Mouse (Mus musculus) stomach, embryonic 14.5 days (tissue): ENCODE measurements around the gene Olfr1389. TPM values are rescaled to one million over a fixed set of nuclear protein-coding genes. Genes with fewer than 3 reads are reported as not detected.
"Not testable (repeated sequence)": the region's sequence is repeated elsewhere in the genome, so short reads cannot be mapped to it uniquely, and the experiment has no call there.

Experiments used
- ATAC-seq: fragments of 200-750 bp; cut with Nextera tagmentation; 2 replicates; pipeline ENCODE4 v1.8.0; 2017; ENCODE audit warnings: low read depth, moderate TSS enrichment; ENCODE audit not compliant: insufficient number of reproducible peaks, insufficient read depth, low FRiP score
- H3K27ac ChIP-seq: fragments of 300-500 bp; sonication (generic); 2 replicates; pipeline ENCODE4 v1.5.1; 2014; ENCODE audit warnings: mild to moderate bottlenecking, low read length, moderate library complexity, mixed read lengths
- H3K27me3 ChIP-seq: fragments of 300-500 bp; sonication (generic); 2 replicates; pipeline ENCODE4 v1.6.1; 2014; ENCODE audit warnings: low read length, control low read depth, mixed read lengths; ENCODE audit not compliant: control insufficient read depth, insufficient read depth
- H3K36me3 ChIP-seq: fragments of 300-500 bp; sonication (generic); 2 replicates; pipeline ENCODE4 v1.6.1; 2014; ENCODE audit warnings: mild to moderate bottlenecking, control low read depth, low read length, moderate library complexity, mixed read lengths; ENCODE audit not compliant: control insufficient read depth, insufficient read depth
- H3K4me1 ChIP-seq: fragments of 300-500 bp; sonication (generic); 2 replicates; pipeline ENCODE4 v1.6.1; 2014; ENCODE audit warnings: low read length, control low read depth, mixed read lengths; ENCODE audit not compliant: control insufficient read depth, insufficient read depth
- H3K4me2 ChIP-seq: fragments of 300-500 bp; sonication (generic); replicated peaks from 2 replicates; pipeline ENCODE4 v1.6.1; 2014; ENCODE audit warnings: low read depth, low read length, control low read depth
- H3K4me3 ChIP-seq: fragments of 300-500 bp; sonication (generic); 2 replicates; pipeline ENCODE4 v1.5.1; 2014; ENCODE audit warnings: low read depth, low read length, control low read depth
- H3K9ac ChIP-seq: fragments of 300-500 bp; sonication (generic); replicated peaks from 2 replicates; pipeline ENCODE4 v1.6.1; 2014; ENCODE audit warnings: low read depth, mild to moderate bottlenecking, control low read depth, low read length, moderate library complexity, mixed read lengths
- H3K9me3 ChIP-seq: fragments of 300-500 bp; sonication (generic); 2 replicates; pipeline ENCODE4 v1.6.1; 2016; ENCODE audit warnings: low read depth, low read length, control low read depth; ENCODE audit not compliant: control insufficient read depth
- WGBS: fragments of 180-500 bp; shearing (Covaris S2); extraction: QIAGEN DNeasy Blood & Tissue Kit; methylation state at CpG from one replicate; pipeline ENCODE4 v1.1.7; 2014; 5-methylcytosine and 5-hydroxymethylcytosine counted together
- polyA plus RNA-seq: library from polyadenylated mRNA; unstranded; fragments of >200 nt; fragmentation: Nextera tagmentation; extraction: Ambion mirVana; gene quantifications from 2 replicates; pipeline ENCODE4 v1.2.1, GENCODE M21; 2014

Gene Olfr1389
- not detected in 2 replicates for polyA plus RNA-seq

DNA sequence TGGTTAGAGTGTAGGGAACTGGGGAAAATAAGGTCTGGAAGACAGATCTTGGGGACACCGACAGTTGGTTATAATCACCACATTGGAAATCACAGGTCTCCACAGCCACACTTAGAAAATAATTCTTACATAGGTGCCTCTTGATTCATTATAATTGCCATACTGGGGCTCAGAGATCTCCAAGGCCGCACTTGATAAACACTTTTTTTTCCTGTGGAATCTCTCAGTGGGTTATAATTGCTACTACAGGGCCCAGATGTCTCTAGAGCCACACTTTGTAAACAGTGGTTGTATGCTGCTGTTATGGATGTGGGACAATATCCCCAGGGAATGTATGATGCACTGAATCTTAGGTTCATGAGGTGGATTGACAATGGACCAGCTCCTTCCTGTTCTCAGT is at the start of gene Olfr1389:
Gene Olfr1389 (plus strand): TSS at position 301 of the 400 bp plus-strand sequence.
- H3K4me2 ChIP-seq = no peak within 1 kb of the TSS
- H3K27me3 ChIP-seq = no peaks in the 10 kb centered on the region
- 87% methylated on average over 2 of the region's 2 CpGs for WGBS
- no peak within 1 kb of the TSS for H3K4me3 ChIP-seq
- H3K9me3 ChIP-seq = no peaks in the 10 kb centered on the region
- no peak within 1 kb of the TSS for H3K9ac ChIP-seq
- ATAC-seq = no peak
- H3K27ac ChIP-seq = no peak within 1 kb of the TSS
- no peaks in the 10 kb centered on the region for H3K36me3 ChIP-seq
- no peaks in the 10 kb centered on the region for H3K4me1 ChIP-seq

DNA sequence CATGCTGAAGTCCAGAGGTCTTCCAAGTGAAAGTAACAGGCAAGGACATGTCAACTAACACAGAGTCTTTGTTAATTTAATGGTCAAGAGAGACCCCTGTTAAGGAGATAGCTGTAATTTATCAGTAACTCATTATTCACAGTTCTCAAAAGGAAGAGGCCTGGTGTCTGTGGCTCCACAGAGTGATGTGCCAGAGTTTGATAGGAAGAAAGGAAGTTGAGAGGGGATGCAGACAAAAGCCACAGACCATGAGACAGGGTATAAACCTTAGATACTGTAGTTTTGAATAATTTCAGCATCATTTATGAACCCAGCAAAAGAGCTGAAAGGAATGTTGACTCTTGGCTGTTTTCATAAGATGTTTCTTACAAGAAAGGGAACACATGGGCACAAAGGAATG is 39.7 kb upstream of the Olfr1389 start:
- no peak overlapping the region for H3K9ac ChIP-seq
- no peak overlapping the region for H3K4me2 ChIP-seq
- no peaks in the 10 kb centered on the region for H3K9me3 ChIP-seq
- H3K27ac ChIP-seq = no peak overlapping the region
- H3K27me3 ChIP-seq = no peaks in the 10 kb centered on the region
- no peak overlapping the region for H3K4me3 ChIP-seq
- no peak for ATAC-seq
- no peaks in the 10 kb centered on the region for H3K4me1 ChIP-seq
- no peaks in the 10 kb centered on the region for H3K36me3 ChIP-seq

DNA sequence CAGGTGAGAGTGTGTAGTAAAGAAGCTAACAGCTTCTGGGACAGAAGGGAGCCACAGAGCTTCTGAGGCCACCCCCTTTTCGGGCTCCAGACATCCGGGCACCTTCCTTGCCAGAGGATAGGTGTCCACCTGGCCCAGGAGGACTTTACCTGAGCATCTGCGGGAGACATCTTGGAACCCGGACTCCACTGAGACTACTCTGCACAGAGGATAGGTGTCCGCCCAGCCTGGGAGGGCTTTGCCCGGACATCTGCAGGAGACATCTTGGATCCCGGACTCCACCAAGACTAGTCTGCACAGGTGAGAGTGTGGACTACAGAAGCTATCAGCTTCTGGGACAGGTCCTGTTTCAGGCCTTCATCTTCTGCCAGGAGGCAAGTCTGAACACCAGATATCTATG is 36.7 kb upstream of the Olfr1389 start:
- not testable (repeated sequence) for H3K27me3 ChIP-seq, H3K4me2 ChIP-seq, H3K9ac ChIP-seq, H3K27ac ChIP-seq, H3K36me3 ChIP-seq, H3K9me3 ChIP-seq, H3K4me1 ChIP-seq, H3K4me3 ChIP-seq, ATAC-seq
- WGBS = 94% methylated on average over 7 of the region's 7 CpGs

DNA sequence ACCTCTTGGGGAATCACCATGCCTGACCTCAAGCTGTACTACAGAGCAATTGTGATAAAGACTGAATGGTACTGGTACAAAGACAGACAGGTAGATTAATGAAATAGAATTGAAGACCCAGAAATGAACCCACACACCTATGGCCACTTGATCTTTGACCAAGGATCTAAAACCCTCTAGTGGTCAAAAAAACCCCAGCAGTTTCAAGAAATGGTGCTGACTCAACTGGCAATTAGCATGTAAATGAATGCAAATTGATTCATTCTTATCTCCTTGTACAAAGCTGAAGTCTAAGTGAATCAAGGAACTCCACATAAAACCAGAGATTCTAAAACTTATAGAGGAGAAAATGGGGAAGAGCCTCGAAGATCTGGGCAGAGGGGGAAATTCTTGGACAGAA is 30.2 kb upstream of the Olfr1389 start:
- not testable (repeated sequence) for H3K4me1 ChIP-seq, H3K4me3 ChIP-seq, H3K27me3 ChIP-seq, ATAC-seq, H3K4me2 ChIP-seq, H3K36me3 ChIP-seq, H3K27ac ChIP-seq, H3K9me3 ChIP-seq, H3K9ac ChIP-seq
- 72% methylated on average over 1 of the region's 1 CpGs for WGBS

DNA sequence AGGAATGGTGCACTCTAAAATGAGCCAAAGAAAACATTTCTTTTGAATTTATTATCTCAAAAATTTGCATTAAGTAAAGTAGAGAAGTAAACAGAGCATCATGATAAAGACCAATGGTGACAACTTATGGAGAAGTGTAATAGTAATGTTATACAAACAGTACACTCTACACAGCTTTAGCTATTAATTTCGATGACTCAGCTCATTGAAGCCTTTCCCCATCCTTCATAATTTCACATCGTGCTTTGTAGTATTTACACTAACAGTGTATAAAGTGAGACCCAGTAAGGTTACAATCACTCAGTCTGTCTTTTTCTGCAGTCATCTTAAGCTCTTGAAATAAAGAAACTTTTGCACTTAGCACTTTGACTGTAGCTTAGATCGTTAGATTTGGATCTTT is 16.1 kb upstream of the Olfr1389 start:
- no peak for ATAC-seq

DNA sequence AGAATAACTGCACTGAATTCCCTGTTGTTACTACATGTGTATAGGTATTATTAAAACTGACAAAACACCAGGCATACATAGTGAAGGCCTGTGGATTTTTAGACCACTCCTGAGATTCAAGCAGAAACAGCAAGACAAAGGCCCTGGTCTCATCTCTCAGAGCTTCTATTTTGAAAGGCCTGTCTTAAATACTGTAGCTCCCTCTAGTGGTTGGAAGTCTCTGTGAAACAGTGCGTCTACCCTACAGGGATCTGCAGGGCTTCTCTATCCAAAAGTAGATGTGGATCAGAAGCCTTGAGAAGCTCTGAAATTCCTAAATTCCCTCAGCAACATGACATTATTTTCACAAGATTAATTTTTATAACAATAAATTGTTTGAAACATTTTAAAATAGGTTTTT is 12.3 kb upstream of the Olfr1389 start:
- H3K27me3 ChIP-seq = no peaks in the 10 kb centered on the region
- no peak for ATAC-seq
- no peaks in the 10 kb centered on the region for H3K4me1 ChIP-seq

More for the DNA sequence above, 16.1 kb upstream of the Olfr1389 start:
- no peaks in the 10 kb centered on the region for H3K4me1 ChIP-seq
- no peaks in the 10 kb centered on the region for H3K9me3 ChIP-seq
- no peak overlapping the region for H3K4me2 ChIP-seq
- H3K27me3 ChIP-seq = no peaks in the 10 kb centered on the region
- 65% methylated on average over 3 of the region's 3 CpGs for WGBS
- H3K9ac ChIP-seq = no peak overlapping the region
- H3K4me3 ChIP-seq = no peak overlapping the region
- H3K27ac ChIP-seq = no peak overlapping the region
- no peaks in the 10 kb centered on the region for H3K36me3 ChIP-seq

DNA sequence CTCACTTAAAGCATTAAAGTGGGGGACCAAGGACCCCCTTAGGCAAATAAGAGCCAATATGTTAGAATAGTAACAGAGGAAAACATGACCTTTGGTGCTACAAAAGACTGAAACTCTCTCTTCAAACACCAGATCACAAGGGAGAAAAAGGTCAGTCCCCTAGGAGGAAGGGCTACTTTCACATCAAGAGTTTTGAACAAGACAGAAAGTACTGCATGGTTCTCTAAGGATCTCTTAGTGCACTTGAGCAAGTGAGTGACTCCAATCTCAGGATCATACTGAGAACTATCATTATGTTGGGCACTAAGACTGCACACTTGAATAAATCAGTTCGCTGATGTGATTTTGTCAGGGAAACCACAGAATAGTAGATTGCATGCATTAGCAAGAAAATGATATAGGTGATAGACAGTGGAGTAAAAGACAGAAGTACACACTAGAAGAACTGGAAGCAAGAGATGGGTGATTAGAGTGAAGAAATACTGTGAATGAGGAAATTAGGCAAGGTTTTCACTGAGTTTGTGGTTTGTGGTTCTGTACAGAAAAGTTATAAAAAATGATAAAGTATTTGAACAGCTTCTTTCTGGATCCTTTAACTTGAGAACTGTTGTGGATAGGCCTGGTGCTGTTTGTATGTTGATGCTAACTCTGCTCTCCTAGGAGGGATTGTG is 2.5 kb downstream of the Olfr1389 start:
- no peaks in the 10 kb centered on the region for H3K27me3 ChIP-seq
- no peak for ATAC-seq
- WGBS = 83% methylated on average over 1 of the region's 1 CpGs

More for the DNA sequence above, 12.3 kb upstream of the Olfr1389 start:
- Histone ChIP-seq H3K9ac (no peak overlapping the region), H3K36me3 (no peaks in the 10 kb centered on the region), H3K4me3 (no peak overlapping the region), H3K27ac (no peak overlapping the region), H3K4me2 (no peak overlapping the region), H3K9me3 (no peaks in the 10 kb centered on the region)
- WGBS = 20% methylated on average over 1 of the region's 1 CpGs

DNA sequence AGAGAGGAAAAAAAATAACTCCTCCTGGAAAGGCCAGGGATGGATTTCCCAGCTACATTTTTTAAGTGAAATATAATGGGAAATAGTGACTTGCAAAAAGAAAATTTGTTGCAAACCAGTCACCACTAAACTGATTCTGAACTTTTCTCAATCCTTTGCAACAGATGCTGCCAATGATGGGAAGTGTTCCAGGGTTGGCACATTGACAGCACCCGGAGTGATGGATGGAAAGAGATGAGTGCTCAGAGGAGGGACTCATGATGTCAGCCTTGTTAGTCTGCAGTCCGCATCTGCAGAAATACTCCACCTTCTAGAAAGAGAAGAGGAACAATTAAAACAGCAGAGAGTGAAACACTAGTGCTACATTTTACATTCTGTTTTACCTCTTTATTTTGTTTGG is 6.8 kb downstream of the Olfr1389 start:
- Histone ChIP-seq H3K4me1 (no peaks in the 10 kb centered on the region), H3K36me3 (no peaks in the 10 kb centered on the region), H3K4me2 (no peak overlapping the region), H3K27ac (no peak overlapping the region), H3K4me3 (no peak overlapping the region), H3K9me3 (no peaks in the 10 kb centered on the region), H3K27me3 (no peaks in the 10 kb centered on the region), H3K9ac (no peak overlapping the region)
- ATAC-seq = no peak
- WGBS = 87% methylated on average over 2 of the region's 2 CpGs

More for the DNA sequence above, 2.5 kb downstream of the Olfr1389 start:
- H3K4me2 ChIP-seq = no peak overlapping the region
- H3K9me3 ChIP-seq = no peaks in the 10 kb centered on the region
- H3K4me1 ChIP-seq = no peaks in the 10 kb centered on the region
- H3K4me3 ChIP-seq = no peak overlapping the region
- no peak overlapping the region for H3K27ac ChIP-seq
- no peak overlapping the region for H3K9ac ChIP-seq
- no peaks in the 10 kb centered on the region for H3K36me3 ChIP-seq

DNA sequence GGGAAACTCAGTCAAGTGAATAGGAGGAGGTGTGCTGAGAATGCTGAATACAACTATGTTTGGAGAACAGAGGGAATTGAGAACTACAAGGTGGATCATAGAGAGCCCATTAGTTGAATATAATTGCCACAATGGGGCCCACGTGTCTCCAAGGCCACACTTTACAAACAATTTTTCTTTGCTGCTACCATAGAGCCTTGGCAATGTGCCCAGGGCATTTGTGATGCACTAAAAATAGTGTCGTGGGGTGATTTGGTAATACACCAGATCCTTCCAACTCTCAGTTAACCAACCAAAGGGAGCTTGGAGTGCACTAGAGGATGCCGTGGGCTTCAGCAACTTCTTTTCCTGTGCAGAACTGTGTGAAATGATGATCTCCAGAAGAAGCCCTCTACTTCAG is 13.5 kb downstream of the Olfr1389 start, which contains the start of gene Olfr1388:
Gene Olfr1388 (plus strand): TSS at position 214 of the 400 bp plus-strand sequence.
- Histone ChIP-seq H3K27ac (no peak within 1 kb of the TSS), H3K27me3 (no peaks in the 10 kb centered on the region), H3K9ac (no peak within 1 kb of the TSS), H3K4me1 (no peaks in the 10 kb centered on the region), H3K4me3 (no peak within 1 kb of the TSS), H3K9me3 (no peaks in the 10 kb centered on the region), H3K36me3 (no peaks in the 10 kb centered on the region), H3K4me2 (no peak within 1 kb of the TSS)
- WGBS = 58% methylated on average over 3 of the region's 3 CpGs
- ATAC-seq = no peak
